In genomic region chr17:73961801-73962403, GRCm38 (mm10) we compare ENCODE assay signal across 13 mouse cellular contexts. TPM values are rescaled to one million over a fixed set of nuclear protein-coding genes. Genes with fewer than 3 reads are reported as not detected.
DNase-seq lines count a peak whose midpoint lies in the region; ATAC-seq and TF ChIP-seq lines count a peak whose summit lies in the region.
"Had no signal": no experiment of that assay in that cellular context is flagged by ENCODE, and none has a peak within 500 bp of the region (broad histone marks: within the 10 kb centered on the region; RNA-seq: fewer than 3 reads in every experiment).

No protein-coding gene starts in this region.

- H3K27me3 ChIP-seq in heart, embryonic 16.5 days (ENCODE audit: control insufficient read depth, insufficient read depth, low read length): no peaks in the 10 kb centered on the region
- H3K27me3 ChIP-seq in liver, postnatal 0 days (ENCODE audit: insufficient read depth, low read length): no peaks in the 10 kb centered on the region
- no peaks in the 10 kb centered on the region for H3K27me3 ChIP-seq in embryonic facial prominence, embryonic 15.5 days
- H3K27me3 ChIP-seq in small intestine, adult 2 months (ENCODE audit: control insufficient read depth, insufficient read depth, low read length): no peaks in the 10 kb centered on the region
- H3K27me3 ChIP-seq: neural tube, embryonic 12.5 days had no signal

- no peak for TF ChIP-seq EP300 in liver, postnatal 0 days (IDR thresholded peaks at IDR 0.05; ENCODE audit: low read depth)

- H3K9ac ChIP-seq in heart, embryonic 16.5 days (ENCODE audit: low read length): no peak overlapping the region
- H3K9ac ChIP-seq in liver, postnatal 0 days (replicated peaks): no peak overlapping the region
- no peak overlapping the region for H3K9ac ChIP-seq in embryonic facial prominence, embryonic 15.5 days
- H3K9ac ChIP-seq: neural tube, embryonic 12.5 days had no signal

- H3K36me3 ChIP-seq in heart, embryonic 16.5 days (ENCODE audit: control insufficient read depth, insufficient read depth): no peaks in the 10 kb centered on the region
- no peaks in the 10 kb centered on the region for H3K36me3 ChIP-seq in liver, postnatal 0 days (replicated peaks; ENCODE audit: insufficient read depth, low read length)
- H3K36me3 ChIP-seq in embryonic facial prominence, embryonic 15.5 days: no peaks in the 10 kb centered on the region
- H3K36me3 ChIP-seq in small intestine, adult 2 months (ENCODE audit: control insufficient read depth, insufficient read depth, low read length): no peaks in the 10 kb centered on the region
- H3K36me3 ChIP-seq: G1E; hindbrain, embryonic 10.5 days; neural tube, embryonic 12.5 days had no signal

- no peak for ATAC-seq in heart, embryonic 16.5 days (replicated peaks; ENCODE audit: extremely low read depth, insufficient read depth, low FRiP score)
- ATAC-seq in liver, postnatal 0 days: no peak
- ATAC-seq in embryonic facial prominence, embryonic 15.5 days (ENCODE audit: insufficient number of reproducible peaks, low FRiP score, low TSS enrichment, low read depth): no peak; the same call in 1 of the 2 replicates

- no peak overlapping the region for H3K4me2 ChIP-seq in heart, embryonic 16.5 days (ENCODE audit: low read depth, low read length)
- H3K4me2 ChIP-seq in liver, postnatal 0 days (ENCODE audit: low read depth, low read length): no peak overlapping the region
- H3K4me2 ChIP-seq in embryonic facial prominence, embryonic 15.5 days (replicated peaks): no peak overlapping the region
- H3K4me2 ChIP-seq: neural tube, embryonic 12.5 days had no signal

- peak overlapping the region; percentile 44; the same call in 1 of the 2 replicates for H3K27ac ChIP-seq in heart, embryonic 16.5 days (ENCODE audit: low read length)
- H3K27ac ChIP-seq in liver, postnatal 0 days (ENCODE audit: low read depth): peak overlapping the region; percentile 51
- H3K27ac ChIP-seq in embryonic facial prominence, embryonic 15.5 days (replicated peaks): peak overlapping the region; percentile 29; the same call in 1 of the 2 replicates
- H3K27ac ChIP-seq in small intestine, adult 2 months (ENCODE audit: insufficient read depth, low read depth, low read length): peak overlapping the region; percentile 75
- H3K27ac ChIP-seq: hindbrain, embryonic 10.5 days; neural tube, embryonic 12.5 days had no signal

- WGBS in heart, embryonic 16.5 days: 69% methylated on average over 1 of the region's 1 CpGs
- WGBS in liver, postnatal 0 days (ENCODE audit: insufficient replicate concordance): 81% methylated on average over 1 of the region's 1 CpGs
- 78% methylated on average over 1 of the region's 1 CpGs for WGBS in embryonic facial prominence, embryonic 15.5 days
- WGBS in small intestine, adult 2 months: 63% methylated on average over 1 of the region's 1 CpGs

- H3K9me3 ChIP-seq in heart, embryonic 16.5 days (replicated peaks; ENCODE audit: control insufficient read depth, low read length): no peaks in the 10 kb centered on the region
- no peaks in the 10 kb centered on the region for H3K9me3 ChIP-seq in liver, postnatal 0 days (ENCODE audit: low read length)
- H3K9me3 ChIP-seq in embryonic facial prominence, embryonic 15.5 days (replicated peaks): no peaks in the 10 kb centered on the region
- H3K9me3 ChIP-seq: G1E; hindbrain, embryonic 10.5 days; neural tube, embryonic 12.5 days had no signal

- no peak for DNase-seq in heart, postnatal 25 days (ENCODE audit: low spot score)
- DNase-seq in liver, postnatal 0 days: no peak
- no peak for DNase-seq in liver
- DNase-seq in adrenal gland, postnatal 25 days: no peak
- DNase-seq: adrenal gland, adult 8-10 months; cerebellum, adult 9-11 months; right cerebral cortex, postnatal 14 days had no signal

- H3K4me1 ChIP-seq in heart, embryonic 16.5 days (ENCODE audit: control insufficient read depth, insufficient read depth, low read length): no peaks in the 10 kb centered on the region
- no peaks in the 10 kb centered on the region for H3K4me1 ChIP-seq in liver, postnatal 0 days (ENCODE audit: insufficient read depth)
- peaks cover 12% of the 10 kb centered on the region; the same call in 1 of the 2 replicates for H3K4me1 ChIP-seq in embryonic facial prominence, embryonic 15.5 days
- H3K4me1 ChIP-seq in small intestine, adult 2 months (ENCODE audit: control insufficient read depth, insufficient read depth, insufficient read length, low read length): peaks cover 12% of the 10 kb centered on the region; the same call in 1 of the 2 replicates
- H3K4me1 ChIP-seq: hindbrain, embryonic 10.5 days; neural tube, embryonic 12.5 days had no signal

- H3K4me3 ChIP-seq in heart, embryonic 16.5 days (ENCODE audit: low read length): no peak overlapping the region
- H3K4me3 ChIP-seq in liver, postnatal 0 days (ENCODE audit: low read depth, low read length): no peak overlapping the region
- H3K4me3 ChIP-seq in embryonic facial prominence, embryonic 15.5 days (replicated peaks): no peak overlapping the region
- H3K4me3 ChIP-seq in small intestine, adult 2 months (ENCODE audit: low read depth, low read length): no peak overlapping the region
- H3K4me3 ChIP-seq: hindbrain, embryonic 10.5 days; neural tube, embryonic 12.5 days had no signal

- no peak for TF ChIP-seq CTCF in liver, postnatal 0 days (IDR thresholded peaks at IDR 0.05; ENCODE audit: low read depth)
- TF ChIP-seq CTCF in small intestine, adult 2 months (IDR thresholded peaks at IDR 0.05; ENCODE audit: extremely low read depth, insufficient read length, insufficient replicate concordance, low read depth, low read length): no peak

- intact Hi-C loops in heart, postnatal 25 days (cut with DNase I): no loop called here

- no peak for TF ChIP-seq POLR2A in small intestine, adult 2 months (IDR thresholded peaks at IDR 0.05; ENCODE audit: low read depth, low read length)

RNA-seq across cellular contexts. Expression of gene Xdh, which starts 11.9 kb away (rescaled TPM):
- polyA plus RNA-seq in heart, embryonic 16.5 days (2015; fragmentation: Nextera tagmentation; extraction: Ambion mirVana): 2.2 and 2.6 TPM in 2 replicates
- total RNA-seq in heart, postnatal 25 days (2021): 100 to 1,000 TPM in 1 of 2 experiments, 10 to 100 TPM in 1; 88.2 to 109 TPM
- 5.8 and 7.0 TPM in 2 replicates for polyA plus RNA-seq in liver, postnatal 0 days (2015; fragmentation: Nextera tagmentation; extraction: Ambion mirVana)
- polyA plus RNA-seq in embryonic facial prominence, embryonic 15.5 days (2015; fragmentation: Nextera tagmentation; extraction: Ambion mirVana): 2.8 and 3.4 TPM in 2 replicates
- polyA plus RNA-seq in small intestine, adult 2 months (2012; rRNA removed): 185 and 248 TPM in 2 replicates
- total RNA-seq in adrenal gland, postnatal 25 days (2021): 446 and 487 TPM in 2 replicates
- polyA plus RNA-seq: G1E had no signal

Comparison
In these comparisons a context has a peak if more than half of its experiments do, and no peak if none do; other contexts are left out.
1. RNA of gene Xdh, which starts 11.9 kb away (polyA plus RNA-seq): 185 to 248 TPM in small intestine, adult 2 months; 5.8 to 7.0 TPM in liver, postnatal 0 days, 2.8 to 3.4 TPM in embryonic facial prominence, embryonic 15.5 days and 2.2 to 2.6 TPM in heart, embryonic 16.5 days; every median in the first group is over 10 times any median in the second.
2. Peak in every context shown above with its lines, with median percentiles within 50 percentile points of each other: H3K27ac ChIP-seq.